Mouse (Mus musculus) heart, postnatal 25 days (tissue): ENCODE measurements around the gene Tbc1d19. TPM values are rescaled to one million over a fixed set of nuclear protein-coding genes. Genes with fewer than 3 reads are reported as not detected.

Source experiments
- DNase-seq: peaks from one replicate; pipeline ENCODE4 v3.0.0; 2022; ENCODE audit warnings: low spot score
- intact Hi-C: fragments of 180-260 bp; cut with DNase I; formaldehyde crosslinking; loops from one replicate; pipeline ENCODE4 v1.15.1; 2025
- total RNA-seq, 2 experiments: library from RNA; stranded (reverse); gene quantifications; 2 replicates each; pipeline ENCODE4 v1.2.3; 2021

The Tbc1d19 gene
- total RNA-seq, 2 experiments from 2014 or later: 20.6 to 20.9 TPM

- no peak for DNase-seq
- intact Hi-C loops: no loop called here
Measured at GRCm38 (mm10) chr5:53901406-53901805, 92.0 kb downstream of the Tbc1d19 start.

DNA sequence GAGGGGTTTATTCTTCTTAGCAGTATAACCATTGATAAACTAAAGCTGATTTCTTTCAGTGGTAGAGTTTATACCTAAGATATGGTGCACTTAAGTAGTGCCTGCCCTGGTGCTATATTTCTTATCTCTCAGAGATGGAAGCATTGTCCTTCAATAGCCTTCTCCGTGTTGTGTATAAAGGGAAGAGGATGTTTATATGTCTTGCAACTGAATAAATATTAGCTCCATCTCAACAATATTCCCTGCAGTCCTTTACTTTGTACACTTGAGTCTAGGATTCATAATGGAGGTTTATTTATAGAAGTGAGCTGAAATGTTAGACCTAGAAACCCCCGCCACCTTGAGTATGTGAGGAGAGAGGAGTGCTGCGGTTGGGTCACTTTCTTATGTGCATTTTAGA lies 93.4 kb downstream of the Tbc1d19 start:
- DNase-seq: no peak
- intact Hi-C loops: no loop called here

GRCm38 (mm10) chr5:53909201-53909600 lies 99.8 kb downstream of the Tbc1d19 start:
- intact Hi-C loops: no loop called here
- DNase-seq: no peak

DNA sequence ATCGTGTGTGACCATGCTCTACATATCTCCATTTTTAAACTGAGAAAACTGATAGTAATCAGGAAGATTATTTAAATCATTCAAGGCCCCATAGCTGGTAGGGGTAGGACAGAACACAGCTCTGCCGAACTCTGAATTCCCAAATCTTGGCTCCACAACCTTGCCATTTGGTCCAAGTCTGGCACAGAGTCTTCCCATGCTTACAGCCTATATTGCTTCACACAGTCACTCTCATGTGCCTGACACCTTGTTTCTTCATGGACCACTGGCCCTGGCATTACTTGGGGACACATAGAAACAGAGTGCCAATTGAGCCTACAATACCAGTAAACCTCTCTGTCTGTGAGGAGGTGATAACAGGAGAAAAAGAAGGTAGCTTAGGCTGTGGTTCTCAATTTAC lies 111.0 kb downstream of the Tbc1d19 start:
- no peak for DNase-seq
- intact Hi-C loops: no loop called here

GRCm38 (mm10) chr5:53922149-53922904 lies 112.9 kb downstream of the Tbc1d19 start:
- no peak for DNase-seq
- intact Hi-C loops: no loop called here

DNA sequence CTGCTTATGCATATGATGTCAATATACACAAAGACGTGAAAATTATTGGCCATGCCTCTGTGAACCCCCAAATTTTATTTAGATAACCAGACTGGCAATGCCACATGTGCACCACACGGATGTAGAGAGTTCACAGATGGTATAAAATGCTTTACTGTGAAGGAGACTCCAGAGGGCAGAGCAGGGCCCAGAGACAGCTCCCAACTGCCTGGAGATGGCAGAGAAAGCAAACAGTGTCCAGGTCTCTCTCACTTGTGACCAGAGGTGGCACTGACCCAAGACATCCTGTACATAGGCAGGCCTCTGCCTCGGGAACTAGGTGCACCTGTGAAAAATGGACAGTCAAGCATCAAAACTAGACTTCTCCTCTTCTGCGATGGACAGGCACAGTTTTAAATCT lies 114.6 kb downstream of the Tbc1d19 start:
- no peak for DNase-seq
- intact Hi-C loops: no loop called here

DNA sequence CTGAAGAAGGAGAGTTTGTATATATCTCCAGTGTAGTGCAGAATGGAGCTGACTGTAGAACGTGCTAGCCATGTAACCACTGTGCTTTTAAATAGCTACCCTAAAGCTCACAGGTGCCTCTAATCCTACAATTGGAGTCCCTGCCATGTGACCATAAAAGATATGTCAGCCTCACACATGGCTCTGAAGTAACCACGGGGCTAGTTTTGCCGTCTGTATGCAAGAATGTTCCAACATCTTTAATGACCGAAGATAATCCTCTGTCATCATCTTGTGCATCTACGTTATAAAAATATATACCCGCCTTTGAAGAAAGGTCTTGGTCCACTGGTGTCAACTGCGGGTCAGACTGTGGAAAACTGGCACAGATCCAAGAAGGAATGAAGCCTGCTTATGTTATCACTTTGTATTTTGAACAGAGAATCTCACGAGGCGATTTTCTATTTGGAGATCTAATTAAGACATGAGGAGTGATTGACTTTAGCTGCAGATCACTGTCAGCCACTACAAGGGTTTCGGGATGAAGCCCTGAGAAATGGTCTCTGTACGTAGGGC lies 117.0 kb downstream of the Tbc1d19 start:
- intact Hi-C loops: loop anchor here (5.0 kb wide), 2 partner anchors 44 to 186 kb away; no protein-coding TSS in a partner anchor
- DNase-seq: no peak

GRCm38 (mm10) chr5:53927886-53928285 lies 118.5 kb downstream of the Tbc1d19 start:
- DNase-seq: no peak
- intact Hi-C loops: loop anchor here (2.0 to 5.0 kb wide), 3 partner anchors 46 to 184 kb away; no protein-coding TSS in a partner anchor

DNA sequence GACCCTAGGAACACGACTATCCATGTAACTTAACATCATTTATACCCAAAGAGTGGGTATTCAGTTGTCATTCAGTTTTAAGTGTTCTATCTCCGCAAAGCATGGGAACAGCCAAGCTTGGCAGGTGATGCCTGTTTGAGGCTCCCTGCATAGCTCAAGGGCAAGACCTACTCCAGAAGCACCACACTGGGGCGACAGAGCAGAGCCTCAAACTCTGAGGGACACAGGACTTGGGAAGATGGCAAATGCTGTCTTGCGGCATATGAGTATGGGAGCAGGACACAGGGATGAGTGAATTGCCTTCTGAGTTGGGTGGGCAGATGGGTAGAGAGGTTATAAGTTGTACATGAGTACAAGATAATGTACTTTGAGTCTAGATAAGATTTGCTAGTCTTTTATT lies 119.1 kb downstream of the Tbc1d19 start:
- intact Hi-C loops: loop anchor here (2.0 to 5.0 kb wide), 3 partner anchors 46 to 184 kb away; no protein-coding TSS in a partner anchor
- DNase-seq: no peak

- intact Hi-C loops: loop anchor here (2.0 to 5.0 kb wide), 3 partner anchors 47 to 183 kb away; no protein-coding TSS in a partner anchor
- peak; percentile 45 for DNase-seq
Measured at GRCm38 (mm10) chr5:53929205-53929614, 119.8 kb downstream of the Tbc1d19 start.

DNA sequence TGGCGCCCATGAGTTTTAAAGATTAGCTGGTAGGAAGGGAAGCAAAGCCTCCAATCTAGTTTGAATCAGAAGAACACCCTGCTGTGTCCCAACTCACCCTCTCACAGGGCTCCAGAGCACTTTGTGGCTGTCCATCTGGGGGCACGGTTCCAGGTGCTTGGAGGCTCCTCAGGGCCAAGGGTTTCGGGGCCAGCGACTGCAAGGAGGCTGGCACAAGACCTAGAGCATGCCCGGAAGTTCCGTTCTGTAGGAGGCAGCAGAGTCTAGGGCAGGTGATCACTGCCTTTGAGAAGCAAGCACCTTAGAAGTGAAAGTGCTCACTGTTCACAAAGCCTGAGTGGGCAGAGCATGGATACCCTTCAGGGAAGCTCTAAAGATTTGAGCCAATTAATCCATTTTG lies 120.4 kb downstream of the Tbc1d19 start:
- intact Hi-C loops: loop anchor here (2.0 to 5.0 kb wide), 4 partner anchors 37 to 182 kb away; no protein-coding TSS in a partner anchor
- DNase-seq: no peak

DNA sequence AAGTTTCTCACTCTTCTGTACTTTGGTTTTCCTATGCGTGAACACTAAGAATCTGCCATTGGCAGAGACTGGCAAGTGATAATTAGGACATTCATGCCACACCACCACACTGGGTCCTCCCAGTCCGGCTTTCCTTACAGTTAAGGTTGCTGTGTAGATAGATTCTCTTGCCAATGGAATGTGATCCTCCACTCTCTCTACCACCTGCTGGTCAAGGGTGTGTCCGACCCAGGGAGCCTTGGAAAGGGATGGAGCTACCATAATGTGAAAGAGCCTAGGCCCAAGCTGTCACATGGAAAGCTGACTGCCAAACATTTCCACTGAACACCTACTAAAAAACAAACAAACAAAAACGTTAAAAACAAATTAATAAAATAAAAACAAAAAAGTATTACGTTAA lies 121.6 kb downstream of the Tbc1d19 start:
- no peak for DNase-seq
- intact Hi-C loops: loop anchor here (5.0 kb wide), 1 partner anchor 36 kb away; no protein-coding TSS in a partner anchor

GRCm38 (mm10) chr5:53933628-53934027 lies 124.2 kb downstream of the Tbc1d19 start:
- intact Hi-C loops: loop anchor here (2.0 to 5.0 kb wide), 2 partner anchors 13 to 34 kb away; no protein-coding TSS in a partner anchor
- peak; percentile 78 for DNase-seq

- intact Hi-C loops: loop anchor here (5.0 kb wide), 1 partner anchor 33 kb away; no protein-coding TSS in a partner anchor
- no peak for DNase-seq
Measured at GRCm38 (mm10) chr5:53934040-53934439, 124.6 kb downstream of the Tbc1d19 start.

- no peak for DNase-seq
- intact Hi-C loops: loop anchor here (5.0 kb wide), 1 partner anchor 32 kb away; no protein-coding TSS in a partner anchor
Measured at GRCm38 (mm10) chr5:53934826-53935225, 125.4 kb downstream of the Tbc1d19 start.

GRCm38 (mm10) chr5:53937187-53937586 lies 127.8 kb downstream of the Tbc1d19 start:
- peak; percentile 43 for DNase-seq
- intact Hi-C loops: no loop called here

DNA sequence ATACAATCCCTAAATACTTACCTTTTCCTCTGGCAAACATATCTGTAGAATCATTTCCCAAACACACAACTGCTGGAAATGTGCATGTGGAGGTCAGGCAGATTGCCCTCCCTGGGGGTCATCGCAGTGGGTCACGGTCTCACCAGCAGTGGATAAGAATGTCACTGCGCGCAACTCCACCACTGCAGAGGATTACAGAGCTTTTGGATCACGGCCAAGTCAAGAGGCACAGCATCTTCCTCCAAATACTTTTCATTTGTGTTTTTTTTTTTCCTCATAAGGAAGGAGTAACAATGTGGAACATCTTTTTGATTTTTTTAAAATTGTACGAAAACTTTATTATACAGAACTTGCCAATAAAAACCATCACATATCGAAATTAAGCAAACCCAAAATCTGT lies 129.6 kb downstream of the Tbc1d19 start:
- intact Hi-C loops: no loop called here
- DNase-seq: no peak

GRCm38 (mm10) chr5:53941322-53942024 lies 132.1 kb downstream of the Tbc1d19 start:
- no peak for DNase-seq
- intact Hi-C loops: no loop called here

GRCm38 (mm10) chr5:53942332-53942731 lies 132.9 kb downstream of the Tbc1d19 start:
- no peak for DNase-seq
- intact Hi-C loops: no loop called here

DNA sequence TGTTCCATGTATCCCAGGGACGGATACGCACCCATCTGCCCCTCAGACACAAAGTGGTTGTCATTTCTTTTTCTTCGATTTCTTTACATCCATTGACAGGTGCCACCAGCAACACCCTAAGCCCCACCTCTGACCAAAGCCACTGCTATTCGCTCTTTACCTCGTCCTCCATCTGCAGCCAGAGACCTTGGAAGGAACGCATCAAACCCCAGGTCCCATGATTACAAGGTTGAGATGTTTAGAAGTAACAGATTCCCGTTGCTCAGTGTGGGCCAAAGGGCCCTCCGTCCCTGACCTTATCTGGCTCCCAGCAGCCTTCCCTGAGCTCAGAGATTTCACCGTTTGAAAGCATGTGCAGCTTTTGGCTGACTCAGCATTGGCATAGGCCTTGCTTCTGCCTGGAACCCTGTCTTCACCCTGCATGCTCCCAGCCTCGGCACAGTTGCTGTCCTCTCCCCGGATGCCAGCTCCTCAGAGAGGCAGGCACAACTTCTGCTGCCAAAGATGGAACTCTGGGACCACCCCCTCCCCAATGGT lies 134.0 kb downstream of the Tbc1d19 start:
- no peak for DNase-seq
- intact Hi-C loops: no loop called here
